Mouse (Mus musculus) CH12.LX (cell line): ENCODE measurements around the gene Cort. TPM values are rescaled to one million over a fixed set of nuclear protein-coding genes. Genes with fewer than 3 reads are reported as not detected.
"Not testable (repeated sequence)": the region's sequence is repeated elsewhere in the genome, so short reads cannot be mapped to it uniquely, and the experiment has no call there.

Experiments used
- DNase-seq: peaks from one replicate; pipeline ENCODE4 v3.0.0-alpha.2; 2013; ENCODE audit errors: extremely low read depth
- H3K27ac ChIP-seq: 2 replicates; pipeline ENCODE4 v1.5.1; 2012; ENCODE audit warnings: low read depth, mild to moderate bottlenecking, control low read depth, moderate library complexity; ENCODE audit not compliant: insufficient read depth
- H3K27me3 ChIP-seq: replicated peaks from 2 replicates; pipeline ENCODE3; 2012; ENCODE audit warnings: inconsistent platforms
- H3K36me3 ChIP-seq, 2 experiments: replicated peaks in 1 of 2; 2 replicates each; pipeline versions ENCODE3 to v1.6.1; 2012; ENCODE audit warnings: inconsistent platforms in 1 of 2, low read length in 1 of 2, mild to moderate bottlenecking in 1 of 2, mixed read lengths in 1 of 2, moderate library complexity in 1 of 2; ENCODE audit not compliant: control insufficient read depth in 1 of 2, insufficient read depth in 1 of 2
- H3K4me1 ChIP-seq, 2 experiments: 2 replicates each; pipeline ENCODE4 v1.6.1; 2012; ENCODE audit warnings: inconsistent platforms in 1 of 2, moderate library complexity in 1 of 2; ENCODE audit not compliant: insufficient read depth in 2 of 2, control insufficient read depth in 1 of 2
- H3K4me2 ChIP-seq: 2 replicates; pipeline ENCODE4 v1.6.1; 2012; ENCODE audit warnings: low read depth, mild to moderate bottlenecking, control low read depth; ENCODE audit not compliant: poor library complexity, insufficient read depth, severe bottlenecking
- H3K4me3 ChIP-seq, 3 experiments: fragments of 150-350 bp in 1 of 3; sonication (generic) in 1 of 3; replicated peaks in 1 of 3; 2 replicates each; pipeline versions ENCODE3 to v1.5.1; 2011 to 2012; ENCODE audit warnings: low read depth in 2 of 3, low read length in 2 of 3, mild to moderate bottlenecking in 2 of 3, moderate library complexity in 2 of 3, control low read depth in 1 of 3, improper control_type of control experiment in 1 of 3, inconsistent platforms in 1 of 3, mixed read lengths in 1 of 3; ENCODE audit not compliant: poor library complexity in 1 of 3
- H3K79me2 ChIP-seq: replicated peaks from 2 replicates; pipeline ENCODE4 v1.6.1; 2012; ENCODE audit warnings: mild to moderate bottlenecking, moderate library complexity; ENCODE audit not compliant: control insufficient read depth, poor library complexity, insufficient read depth, severe bottlenecking; ENCODE audit errors: extremely low read depth
- H3K9ac ChIP-seq: 2 replicates; pipeline ENCODE4 v1.6.1; 2012; ENCODE audit warnings: low read depth, mild to moderate bottlenecking, control low read depth, moderate library complexity; ENCODE audit not compliant: insufficient read depth
- H3K9me3 ChIP-seq: replicated peaks from 2 replicates; pipeline ENCODE3; 2012; ENCODE audit warnings: low read length, inconsistent platforms, mixed read lengths
- EP300 ChIP-seq: IDR thresholded peaks from 2 replicates; pipeline ENCODE4 v1.6.1; 2011; ENCODE audit warnings: low read length, improper control_type of control experiment
- JUN ChIP-seq: IDR thresholded peaks from 2 replicates; pipeline ENCODE4 v1.6.1; 2011; ENCODE audit warnings: low read depth, mild to moderate bottlenecking, low read length, improper control_type of control experiment, moderate library complexity; ENCODE audit not compliant: insufficient read depth
- RAD21 ChIP-seq: IDR thresholded peaks from 2 replicates; pipeline ENCODE4 v1.6.1; 2011; ENCODE audit warnings: low read depth, mild to moderate bottlenecking, low read length, improper control_type of control experiment, moderate library complexity
- RCOR1 ChIP-seq: conservative IDR thresholded peaks from 2 replicates; pipeline ENCODE4 v1.6.1; 2012; ENCODE audit warnings: low read depth, mild to moderate bottlenecking, inconsistent platforms, low read length, improper control_type of control experiment
- USF1 ChIP-seq: IDR thresholded peaks from 2 replicates; pipeline ENCODE4 v1.6.1; 2014; ENCODE audit warnings: low read depth, mild to moderate bottlenecking, inconsistent platforms, low read length, improper control_type of control experiment
- dilution Hi-C: fragments of 300-500 bp; cut with MboI; formaldehyde crosslinking; loops from 2 replicates; pipeline ENCODE4 v1.14.3; 2020; ENCODE audit warnings: low sequenced_read_pairs; ENCODE audit not compliant: extremely low pct_unique_long_range_greater_than_20kb, extremely low pct_ligation_motif_present
- in situ Hi-C: fragments of 300-500 bp; cut with MboI; formaldehyde crosslinking; loops from 3 replicates; pipeline ENCODE4 v1.14.3; 2019; ENCODE audit warnings: low sequenced_read_pairs, low pct_ligation_motif_present, low pct_unique_long_range_greater_than_20kb, mixed read lengths
- polyA plus RNA-seq: library from polyadenylated mRNA; unstranded; fragments of >175 nt; gene quantifications from 2 replicates; pipeline ENCODE4 v1.2.1, GENCODE M21; 2012; ENCODE audit warnings: low read depth; ENCODE audit not compliant: insufficient read length
- total RNA-seq, 2 experiments: library from RNA; depleted of rRNA; stranded (reverse); fragments of 300-350 nt in 1 of 2; fragments of >200 nt in 1 of 2; gene quantifications; 2 replicates each; pipeline ENCODE4 v1.2.3; 2012 to 2014

Gene Cort
- total and polyA plus RNA-seq, 3 experiments: 0.59 to 0.94 TPM; not detected in 1

DNA sequence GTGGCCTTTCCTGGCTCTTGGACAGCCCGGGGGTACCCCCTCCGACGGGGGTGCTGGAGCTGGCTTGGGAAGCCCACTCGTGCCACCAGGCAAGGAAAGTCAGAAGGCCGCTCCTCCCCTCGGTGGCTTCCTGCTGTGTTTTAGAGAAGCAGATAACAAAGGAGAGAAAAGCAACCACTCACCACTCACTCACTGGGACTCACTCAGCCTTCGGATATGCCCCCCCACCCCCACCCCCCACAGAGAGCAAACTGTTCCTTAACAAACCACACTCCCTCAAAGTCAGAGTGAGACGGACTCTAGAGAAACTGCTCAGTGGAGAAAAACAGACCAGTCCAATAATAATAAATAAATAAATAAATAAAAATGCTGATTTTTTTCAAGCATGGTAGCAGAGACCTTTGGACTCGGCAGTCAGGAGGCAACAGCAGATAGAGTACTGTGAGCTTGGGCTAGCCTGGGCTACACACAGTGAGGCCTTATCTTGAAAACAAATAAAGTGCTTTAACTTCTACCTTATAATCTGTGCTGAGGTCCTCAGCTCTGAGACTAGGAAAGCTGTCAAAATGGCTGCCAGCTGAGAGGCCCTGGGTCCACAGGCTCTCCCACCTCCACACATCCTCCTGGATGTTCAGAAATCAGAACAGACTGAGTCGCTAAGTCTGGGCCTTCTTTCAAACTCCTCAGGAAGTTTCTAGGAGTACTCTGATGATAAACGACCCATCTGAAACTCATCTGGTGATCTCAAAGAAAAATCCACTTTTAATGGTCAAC is 1.0 kb downstream of the Cort start:
- in situ Hi-C loops (no loop called here), dilution Hi-C loops (no loop called here)
- no peak for DNase-seq
- Histone ChIP-seq H3K4me3 (no peak overlapping the region), H3K9me3 (no peaks in the 10 kb centered on the region)
- TF ChIP-seq USF1: no peak
- TF ChIP-seq RCOR1: no peak
- TF ChIP-seq EP300: no peak
- TF ChIP-seq, all 38 proteins: peak for 0
- H3K4me1 ChIP-seq: peaks cover 0 to 20% of the 10 kb centered on the region in 2 experiments; a peak in 2 of 4 replicates
- no peak overlapping the region for H3K27ac ChIP-seq
- peaks cover 19 to 85% of the 10 kb centered on the region in 2 experiments for H3K36me3 ChIP-seq
- no peaks in the 10 kb centered on the region for H3K79me2 ChIP-seq
- no peak overlapping the region for H3K4me2 ChIP-seq
- no peaks in the 10 kb centered on the region for H3K27me3 ChIP-seq
- H3K9ac ChIP-seq: no peak overlapping the region

DNA sequence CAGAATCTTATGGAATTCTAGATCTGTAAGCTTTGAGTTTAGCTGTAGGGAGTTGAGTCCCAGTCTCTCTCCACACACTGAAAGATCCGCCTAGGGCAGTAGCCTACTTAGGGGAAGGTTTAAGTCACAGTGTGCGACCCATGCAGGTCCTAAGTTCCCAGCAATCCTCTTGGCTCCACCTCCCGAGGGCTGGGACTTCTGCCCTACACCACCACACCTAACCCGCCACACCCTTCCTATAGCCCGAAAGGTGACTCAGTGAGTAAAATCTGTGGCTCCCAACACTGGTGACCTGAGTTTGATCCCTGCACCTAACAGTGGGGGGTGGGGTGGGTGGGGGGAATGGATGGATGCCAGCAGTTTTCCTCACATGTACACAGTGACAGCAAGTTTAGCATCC is 3.1 kb downstream of the Cort start:
- in situ Hi-C loops: no loop called here
- Histone ChIP-seq H3K36me3 (peaks cover 26 to 84% of the 10 kb centered on the region in 2 experiments), H3K4me2 (no peak overlapping the region), H3K9me3 (no peaks in the 10 kb centered on the region), H3K27ac (no peak overlapping the region), H3K4me1 (0 out of 4 replicates have a peak, but pooled peaks cover 0 to 2% of the 10 kb centered on the region in 2 experiments), H3K9ac (no peak overlapping the region), H3K27me3 (no peaks in the 10 kb centered on the region), H3K4me3 (no peak overlapping the region), H3K79me2 (no peaks in the 10 kb centered on the region)
- dilution Hi-C loops: no loop called here
- no peak for TF ChIP-seq RAD21
- TF ChIP-seq JUN: no peak
- no peak for DNase-seq

DNA sequence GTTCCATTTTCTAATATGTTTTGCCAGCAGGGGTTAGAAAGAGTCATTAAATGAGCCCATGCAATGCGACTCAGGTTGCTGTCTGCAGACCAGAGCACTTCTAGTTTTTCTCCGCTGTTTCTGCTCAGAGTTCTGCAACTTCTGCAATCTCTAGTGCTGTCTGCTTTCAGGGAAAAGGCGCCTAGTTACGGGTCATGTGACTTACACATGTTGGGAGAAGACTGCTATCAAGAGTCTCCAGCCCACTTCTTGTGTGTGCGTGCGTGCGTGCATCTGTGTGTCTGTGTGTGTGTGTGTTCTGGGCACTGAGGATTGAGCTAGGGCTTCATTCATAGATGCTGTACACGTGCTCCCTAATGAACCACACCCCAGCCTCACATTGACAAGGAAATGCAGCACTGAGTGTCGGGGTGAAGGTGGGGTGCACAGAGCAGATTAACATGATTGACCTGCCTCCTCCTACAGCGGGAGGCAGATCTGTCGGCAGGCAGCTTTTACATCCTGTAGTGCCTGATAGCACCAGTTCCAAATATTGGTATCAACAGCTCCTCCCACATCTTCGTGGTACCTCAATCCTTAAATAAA is 6.5 kb downstream of the Cort start:
- DNase-seq, H3K27ac ChIP-seq, H3K27me3 ChIP-seq, H3K79me2 ChIP-seq, H3K4me3 ChIP-seq, in situ Hi-C loops, H3K9me3 ChIP-seq, H3K4me1 ChIP-seq, H3K4me2 ChIP-seq, dilution Hi-C loops, H3K9ac ChIP-seq: not testable (repeated sequence)
- H3K36me3 ChIP-seq: peaks cover 24 to 86% of the 10 kb centered on the region in 2 experiments
